Mouse (Mus musculus) adrenal gland, postnatal 10 days (tissue): ENCODE results near the gene Olfr975. TPM values are rescaled to one million over a fixed set of nuclear protein-coding genes. Genes with fewer than 3 reads are reported as not detected.
"Not testable (repeated sequence)": the region's sequence is repeated elsewhere in the genome, so short reads cannot be mapped to it uniquely, and the experiment has no call there.

Experiments
- DNase-seq: peaks from one replicate; pipeline ENCODE4 v3.0.0; 2021; ENCODE audit warnings: mixed read lengths
- long read RNA-seq, 2 experiments: library from polyadenylated mRNA; stranded (forward); transcript quantifications; one replicate each; pipeline ENCODE4 v2.0.0; 2021
- total RNA-seq, 2 experiments: library from RNA; stranded (reverse); gene quantifications; 2 replicates each; pipeline ENCODE4 v1.2.3; 2021

Gene Olfr975
- not detected for total RNA-seq
- long read RNA-seq, experiment 1, result 0 reads
- long read RNA-seq, experiment 2, result 0 reads

GRCm38 (mm10) chr9:39951946-39952345, at the start of gene Olfr975:
TSS of gene Olfr975 (minus strand) at chr9:39952046.
- DNase-seq, result no peak

DNA sequence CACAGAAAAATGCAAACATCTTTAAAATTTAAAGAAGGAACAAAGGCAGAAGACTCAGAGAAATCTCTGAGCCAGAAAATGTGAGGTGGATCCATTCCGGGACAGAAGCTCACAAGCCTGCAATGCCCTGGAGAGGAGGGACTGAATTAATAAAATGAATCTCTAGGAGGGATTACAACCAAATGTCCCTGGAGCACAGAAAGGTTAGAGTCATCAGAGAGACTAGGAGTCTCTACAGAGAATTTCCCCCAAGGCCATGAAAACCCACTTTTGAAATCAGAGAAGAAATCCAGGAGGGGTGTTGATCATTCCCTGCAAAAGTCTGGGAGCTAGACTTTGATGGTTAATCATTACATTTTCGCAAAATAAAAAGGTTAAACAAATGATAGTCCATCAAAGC, 40.0 kb upstream of the Olfr975 start, which contains the start of gene Olfr978:
Gene Olfr978 (plus strand): TSS at position 301 of the 400 bp plus-strand sequence.
- DNase-seq, result no peak

- DNase-seq, result not testable (repeated sequence)
Observed at GRCm38 (mm10) chr9:39976581-39977145, 24.8 kb upstream of the Olfr975 start.

- DNase-seq, result not testable (repeated sequence)
Observed at GRCm38 (mm10) chr9:39961033-39961432, 9.2 kb upstream of the Olfr975 start, which contains the start of gene Olfr976. TSS of gene Olfr976 (minus strand) at chr9:39961133.

DNA sequence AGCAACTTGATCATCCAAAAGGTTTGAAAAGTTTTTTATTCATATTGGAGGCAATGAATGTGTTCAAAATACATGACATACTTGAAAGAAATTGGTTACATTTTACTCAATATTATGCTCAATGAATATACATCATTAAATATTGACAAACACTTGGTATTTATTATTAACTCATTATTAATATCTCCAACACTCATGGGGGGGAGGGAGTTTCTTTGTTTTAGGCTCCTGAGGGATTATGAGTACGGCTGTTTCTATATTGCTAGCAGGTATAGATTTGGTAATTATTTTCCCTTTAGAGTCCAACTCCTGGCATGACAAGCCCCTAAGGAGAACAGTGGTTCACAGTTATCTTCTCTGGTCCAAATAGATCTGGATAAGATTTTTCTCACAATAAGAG, 14.6 kb downstream of the Olfr975 start, which contains the start of gene Olfr974:
Gene Olfr974 (plus strand): TSS at position 301 of the 400 bp plus-strand sequence.
- DNase-seq, result no peak

GRCm38 (mm10) chr9:39928837-39929236, 23.0 kb downstream of the Olfr975 start:
- DNase-seq, result not testable (repeated sequence)

- DNase-seq, result not testable (repeated sequence)
Observed at GRCm38 (mm10) chr9:39927975-39928836, 23.6 kb downstream of the Olfr975 start.

GRCm38 (mm10) chr9:39909939-39910338, 41.9 kb downstream of the Olfr975 start:
- DNase-seq, result no peak

DNA sequence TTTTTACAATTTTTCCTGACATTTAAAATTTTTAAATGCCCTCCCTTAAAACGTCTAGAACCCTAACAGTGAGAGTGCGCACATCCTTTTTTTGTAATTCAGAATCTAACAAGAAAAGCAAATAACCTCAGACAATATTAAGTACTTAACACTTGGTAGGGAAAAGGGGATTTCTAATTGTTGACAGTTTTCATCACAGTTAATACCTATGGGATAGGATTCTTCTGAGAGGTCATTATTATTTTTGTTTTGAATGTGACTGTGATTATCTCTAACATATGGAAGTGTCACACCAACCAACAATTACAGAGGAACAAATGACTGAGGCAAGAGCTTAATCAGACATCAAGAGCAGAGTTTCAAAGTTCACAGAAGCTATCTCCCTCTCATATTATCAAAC, 44.8 kb downstream of the Olfr975 start, which contains the start of gene Olfr229:
Gene Olfr229 (plus strand): TSS at position 301 of the 400 bp plus-strand sequence.
- DNase-seq, result no peak

GRCm38 (mm10) chr9:39905106-39905505, 46.7 kb downstream of the Olfr975 start:
- DNase-seq, result no peak

Other genes with a start within 250 kb of the Olfr975 start
- gene Olfr149, start 244.9 kb downstream of the Olfr975 start, total RNA-seq, result not detected
- not detected for gene Olfr965, start 240.7 kb downstream of the Olfr975 start, total RNA-seq
- not detected for gene Olfr150, start 221.1 kb downstream of the Olfr975 start, total RNA-seq
- gene Olfr967, start 205.8 kb downstream of the Olfr975 start, total RNA-seq, result not detected
- not detected for gene Olfr968, start 168.8 kb downstream of the Olfr975 start, total RNA-seq
- not detected for gene Olfr969, start 161.1 kb downstream of the Olfr975 start, total RNA-seq
- gene Olfr970, start 143.2 kb downstream of the Olfr975 start, total RNA-seq, result not detected
- gene Olfr971, start 115.2 kb downstream of the Olfr975 start, total RNA-seq, result not detected
- gene Olfr972, start 85.6 kb downstream of the Olfr975 start, total RNA-seq, result not detected
- gene Olfr229, start 44.7 kb downstream of the Olfr975 start, total RNA-seq, result not detected
- gene Olfr974, start 14.5 kb downstream of the Olfr975 start, total RNA-seq, result not detected
- not detected for gene Olfr976, start 9.1 kb upstream of the Olfr975 start, total RNA-seq
- not detected for gene Olfr978, start 40.1 kb upstream of the Olfr975 start, total RNA-seq
- gene Olfr979, start 51.4 kb upstream of the Olfr975 start, total RNA-seq, result not detected
- gene Olfr980, start 57.5 kb upstream of the Olfr975 start, total RNA-seq, result not detected
- not detected for gene Olfr981, start 69.4 kb upstream of the Olfr975 start, total RNA-seq
- not detected for gene Olfr982, start 121.8 kb upstream of the Olfr975 start, total RNA-seq
- gene Olfr983, start 141.5 kb upstream of the Olfr975 start, total RNA-seq, result not detected
- gene Olfr984, start 162.2 kb upstream of the Olfr975 start, total RNA-seq, result not detected
- not detected for gene Olfr985, start 178.1 kb upstream of the Olfr975 start, total RNA-seq
- gene Tmem225, start 196.1 kb upstream of the Olfr975 start, total RNA-seq, result not detected
- not detected for gene Olfr986, start 228.9 kb upstream of the Olfr975 start, total RNA-seq
- gene Zfp202, start 240.3 kb upstream of the Olfr975 start, total RNA-seq, result 1 to 10 TPM; 4.3 to 4.5 TPM